Mouse (Mus musculus): Measurements from ENCODE around the gene Ldhc. TPM values are rescaled to one million over a fixed set of nuclear protein-coding genes. Genes with fewer than 3 reads are reported as not detected.

Ldhc gene
- polyA plus RNA-seq, 1 experiment from 2014 or later, result not detected

GRCm38 (mm10) chr7:46846486-46847244, 14.3 kb upstream of the Ldhc start:
- Histone ChIP-seq H3K4me3 (peak overlapping the region; percentile 94), H3K27me3 (ENCODE audit: insufficient read depth, poor library complexity, severe bottlenecking) (peaks cover 15% of the 10 kb centered on the region; the same call in 1 of the 2 replicates), H3K27ac (peak overlapping the region; percentile 99), H3K9me3 (no peaks in the 10 kb centered on the region), H3K36me3 (peaks cover 49% of the 10 kb centered on the region), H3K4me1 (replicated peaks) (peaks cover 47% of the 10 kb centered on the region)
- 2% methylated on average over 28 of the region's 28 CpGs for WGBS
- DNase-seq (ENCODE audit: low spot score), result peak; percentile 83

GRCm38 (mm10) chr7:46849287-46849686, 11.7 kb upstream of the Ldhc start:
- H3K9me3 ChIP-seq, result no peaks in the 10 kb centered on the region
- 67% methylated on average over 5 of the region's 5 CpGs for WGBS
- peaks cover 36% of the 10 kb centered on the region for H3K4me1 ChIP-seq (replicated peaks)
- no peaks in the 10 kb centered on the region for H3K27me3 ChIP-seq (ENCODE audit: insufficient read depth, poor library complexity, severe bottlenecking)
- no peak overlapping the region for H3K27ac ChIP-seq
- H3K4me3 ChIP-seq, result no peak overlapping the region
- peaks cover 75% of the 10 kb centered on the region for H3K36me3 ChIP-seq
- DNase-seq (ENCODE audit: low spot score), result no peak

- H3K36me3 ChIP-seq, result peaks cover 92% of the 10 kb centered on the region
- H3K27me3 ChIP-seq (ENCODE audit: insufficient read depth, poor library complexity, severe bottlenecking), result no peaks in the 10 kb centered on the region
- peak; percentile 23 for DNase-seq (ENCODE audit: low spot score)
- H3K4me1 ChIP-seq (replicated peaks), result peaks cover 20% of the 10 kb centered on the region
- WGBS, result 64% methylated on average over 7 of the region's 7 CpGs
- H3K9me3 ChIP-seq, result no peaks in the 10 kb centered on the region
- H3K4me3 ChIP-seq, result no peak overlapping the region
- no peak overlapping the region for H3K27ac ChIP-seq
These were observed 10.0 kb upstream of the Ldhc start for GRCm38 (mm10) chr7:46851026-46851425.

GRCm38 (mm10) chr7:46852666-46853065, 8.3 kb upstream of the Ldhc start:
- Histone ChIP-seq H3K27ac (no peak overlapping the region), H3K27me3 (ENCODE audit: insufficient read depth, poor library complexity, severe bottlenecking) (no peaks in the 10 kb centered on the region), H3K4me3 (no peak overlapping the region), H3K4me1 (replicated peaks) (peaks cover 7% of the 10 kb centered on the region), H3K9me3 (no peaks in the 10 kb centered on the region), H3K36me3 (peaks cover 89% of the 10 kb centered on the region)
- WGBS, result 93% methylated on average over 1 of the region's 1 CpGs
- no peak for DNase-seq (ENCODE audit: low spot score)

GRCm38 (mm10) chr7:46853365-46853764, 7.6 kb upstream of the Ldhc start:
- Histone ChIP-seq H3K27me3 (ENCODE audit: insufficient read depth, poor library complexity, severe bottlenecking) (no peaks in the 10 kb centered on the region), H3K4me1 (replicated peaks) (peaks cover 6% of the 10 kb centered on the region; the same call in 1 of the 2 replicates), H3K36me3 (peaks cover 82% of the 10 kb centered on the region), H3K9me3 (no peaks in the 10 kb centered on the region), H3K4me3 (no peak overlapping the region), H3K27ac (no peak overlapping the region)
- 92% methylated on average over 9 of the region's 9 CpGs for WGBS
- DNase-seq (ENCODE audit: low spot score), result no peak

GRCm38 (mm10) chr7:46855866-46856560, 5.0 kb upstream of the Ldhc start:
- peaks cover 56% of the 10 kb centered on the region for H3K36me3 ChIP-seq
- DNase-seq (ENCODE audit: low spot score), result no peak
- no peaks in the 10 kb centered on the region for H3K4me1 ChIP-seq (replicated peaks)
- H3K27me3 ChIP-seq (ENCODE audit: insufficient read depth, poor library complexity, severe bottlenecking), result no peaks in the 10 kb centered on the region
- no peaks in the 10 kb centered on the region for H3K9me3 ChIP-seq
- no peak overlapping the region for H3K4me3 ChIP-seq
- 73% methylated on average over 7 of the region's 7 CpGs for WGBS
- H3K27ac ChIP-seq, result no peak overlapping the region

- no peak for DNase-seq (ENCODE audit: low spot score)
- no peaks in the 10 kb centered on the region for H3K27me3 ChIP-seq (ENCODE audit: insufficient read depth, poor library complexity, severe bottlenecking)
- H3K36me3 ChIP-seq, result peaks cover 42% of the 10 kb centered on the region
- no peak overlapping the region for H3K27ac ChIP-seq
- H3K9me3 ChIP-seq, result no peaks in the 10 kb centered on the region
- no peaks in the 10 kb centered on the region for H3K4me1 ChIP-seq (replicated peaks)
- 74% methylated on average over 9 of the region's 9 CpGs for WGBS
- H3K4me3 ChIP-seq, result no peak overlapping the region
These were observed 3.6 kb upstream of the Ldhc start for GRCm38 (mm10) chr7:46857436-46857835.

- DNase-seq (ENCODE audit: low spot score), result no peak
- H3K27me3 ChIP-seq (ENCODE audit: insufficient read depth, poor library complexity, severe bottlenecking), result no peaks in the 10 kb centered on the region
- H3K27ac ChIP-seq, result no peak overlapping the region
- H3K4me3 ChIP-seq, result no peak overlapping the region
- no peaks in the 10 kb centered on the region for H3K4me1 ChIP-seq (replicated peaks)
- 64% methylated on average over 6 of the region's 6 CpGs for WGBS
- no peaks in the 10 kb centered on the region for H3K9me3 ChIP-seq
- H3K36me3 ChIP-seq, result peaks cover 26% of the 10 kb centered on the region
These were observed 2.0 kb upstream of the Ldhc start for GRCm38 (mm10) chr7:46859031-46859430.

- 81% methylated on average over 4 of the region's 4 CpGs for WGBS
These were observed 11.0 kb downstream of the Ldhc start for GRCm38 (mm10) chr7:46871988-46872387.

GRCm38 (mm10) chr7:46876841-46877240, 15.8 kb downstream of the Ldhc start:
- Histone ChIP-seq H3K27ac (no peak overlapping the region), H3K4me3 (no peak overlapping the region), H3K27me3 (ENCODE audit: insufficient read depth, poor library complexity, severe bottlenecking) (no peaks in the 10 kb centered on the region), H3K36me3 (peaks cover 15% of the 10 kb centered on the region; the same call in 1 of the 2 replicates), H3K9me3 (no peaks in the 10 kb centered on the region), H3K4me1 (replicated peaks) (no peaks in the 10 kb centered on the region)
- DNase-seq (ENCODE audit: low spot score), result no peak
- 74% methylated on average over 4 of the region's 4 CpGs for WGBS

More at GRCm38 (mm10) chr7:46871988-46872387, 11.0 kb downstream of the Ldhc start:
- H3K27me3 ChIP-seq (ENCODE audit: insufficient read depth, poor library complexity, severe bottlenecking), result no peaks in the 10 kb centered on the region
- no peaks in the 10 kb centered on the region for H3K9me3 ChIP-seq
- no peaks in the 10 kb centered on the region for H3K4me1 ChIP-seq (replicated peaks)
- H3K27ac ChIP-seq, result no peak overlapping the region
- no peak for DNase-seq (ENCODE audit: low spot score)
- no peaks in the 10 kb centered on the region for H3K36me3 ChIP-seq
- no peak overlapping the region for H3K4me3 ChIP-seq

- H3K4me1 ChIP-seq (replicated peaks), result no peaks in the 10 kb centered on the region
- H3K36me3 ChIP-seq, result peaks cover 15% of the 10 kb centered on the region; the same call in 1 of the 2 replicates
- 85% methylated on average over 6 of the region's 6 CpGs for WGBS
- H3K4me3 ChIP-seq, result no peak overlapping the region
- DNase-seq (ENCODE audit: low spot score), result no peak
- no peaks in the 10 kb centered on the region for H3K9me3 ChIP-seq
- no peaks in the 10 kb centered on the region for H3K27me3 ChIP-seq (ENCODE audit: insufficient read depth, poor library complexity, severe bottlenecking)
- H3K27ac ChIP-seq, result no peak overlapping the region
These were observed 16.3 kb downstream of the Ldhc start for GRCm38 (mm10) chr7:46877255-46877654.

- no peak overlapping the region for H3K27ac ChIP-seq
- H3K9me3 ChIP-seq, result no peaks in the 10 kb centered on the region
- no peaks in the 10 kb centered on the region for H3K27me3 ChIP-seq (ENCODE audit: insufficient read depth, poor library complexity, severe bottlenecking)
- peaks cover 33% of the 10 kb centered on the region for H3K36me3 ChIP-seq
- WGBS, result 97% methylated on average over 5 of the region's 5 CpGs
- no peaks in the 10 kb centered on the region for H3K4me1 ChIP-seq (replicated peaks)
- no peak overlapping the region for H3K4me3 ChIP-seq
- no peak for DNase-seq (ENCODE audit: low spot score)
These were observed 18.8 kb downstream of the Ldhc start for GRCm38 (mm10) chr7:46879851-46880250.

- Histone ChIP-seq H3K4me1 (replicated peaks) (no peaks in the 10 kb centered on the region), H3K4me3 (no peak overlapping the region), H3K36me3 (peaks cover 45% of the 10 kb centered on the region), H3K27ac (no peak overlapping the region), H3K9me3 (no peaks in the 10 kb centered on the region), H3K27me3 (ENCODE audit: insufficient read depth, poor library complexity, severe bottlenecking) (no peaks in the 10 kb centered on the region)
- no peak for DNase-seq (ENCODE audit: low spot score)
- 98% methylated on average over 2 of the region's 2 CpGs for WGBS
These were observed 20.0 kb downstream of the Ldhc start for GRCm38 (mm10) chr7:46880992-46881391.
